Mouse (Mus musculus): ENCODE results near the gene Tgfb3. TPM values are rescaled to one million over a fixed set of nuclear protein-coding genes. Genes with fewer than 3 reads are reported as not detected.

Gene Tgfb3
- polyA plus RNA-seq, 1 experiment from 2014 or later = 14.7 TPM

- H3K4me3 ChIP-seq (ENCODE audit: low read depth, low read length) = no peak overlapping the region
- WGBS = 79% methylated on average over 9 of the region's 9 CpGs
- H3K27ac ChIP-seq (ENCODE audit: low read depth, low read length) = no peak overlapping the region
- no peak overlapping the region for H3K4me2 ChIP-seq
- H3K9me3 ChIP-seq (ENCODE audit: control insufficient read depth, low read length) = no peaks in the 10 kb centered on the region
- H3K9ac ChIP-seq (ENCODE audit: low read depth, low read length) = no peak overlapping the region
- ATAC-seq (replicated peaks; ENCODE audit: low FRiP score) = no peak
- H3K27me3 ChIP-seq (replicated peaks; ENCODE audit: control insufficient read depth, insufficient read depth, low read length) = no peaks in the 10 kb centered on the region
- peaks cover 8% of the 10 kb centered on the region for H3K4me1 ChIP-seq (replicated peaks; ENCODE audit: control insufficient read depth, insufficient read depth, low read length)
- no peaks in the 10 kb centered on the region for H3K36me3 ChIP-seq (ENCODE audit: control insufficient read depth, insufficient read depth, low read length)
- DNase-seq (ENCODE audit: low spot score) = no peak
These were observed 56.4 kb downstream of the Tgfb3 start for GRCm38 (mm10) chr12:86022282-86022984.

- no peak for ATAC-seq (replicated peaks; ENCODE audit: low FRiP score)
- WGBS = 81% methylated on average over 6 of the region's 6 CpGs
These were observed 57.3 kb downstream of the Tgfb3 start for GRCm38 (mm10) chr12:86021583-86021982.

GRCm38 (mm10) chr12:86017360-86017759 is 61.5 kb downstream of the Tgfb3 start:
- ATAC-seq (replicated peaks; ENCODE audit: low FRiP score) = no peak
- H3K9ac ChIP-seq (ENCODE audit: low read depth, low read length) = no peak overlapping the region
- H3K4me2 ChIP-seq = no peak overlapping the region
- peaks cover 2% of the 10 kb centered on the region; the same call in 1 of the 2 replicates for H3K4me1 ChIP-seq (replicated peaks; ENCODE audit: control insufficient read depth, insufficient read depth, low read length)
- WGBS = 72% methylated on average over 5 of the region's 5 CpGs
- H3K9me3 ChIP-seq (ENCODE audit: control insufficient read depth, low read length) = no peaks in the 10 kb centered on the region
- H3K36me3 ChIP-seq (ENCODE audit: control insufficient read depth, insufficient read depth, low read length) = peaks cover 2% of the 10 kb centered on the region; the same call in 1 of the 2 replicates
- H3K27me3 ChIP-seq (replicated peaks; ENCODE audit: control insufficient read depth, insufficient read depth, low read length) = no peaks in the 10 kb centered on the region
- DNase-seq (ENCODE audit: low spot score) = no peak
- H3K4me3 ChIP-seq (ENCODE audit: low read depth, low read length) = no peak overlapping the region
- H3K27ac ChIP-seq (ENCODE audit: low read depth, low read length) = no peak overlapping the region

More at GRCm38 (mm10) chr12:86021583-86021982, 57.3 kb downstream of the Tgfb3 start:
- Histone ChIP-seq H3K4me3 (ENCODE audit: low read depth, low read length) (no peak overlapping the region), H3K36me3 (ENCODE audit: control insufficient read depth, insufficient read depth, low read length) (peaks cover 2% of the 10 kb centered on the region; the same call in 1 of the 2 replicates), H3K27ac (ENCODE audit: low read depth, low read length) (no peak overlapping the region), H3K27me3 (replicated peaks; ENCODE audit: control insufficient read depth, insufficient read depth, low read length) (no peaks in the 10 kb centered on the region), H3K4me2 (no peak overlapping the region), H3K9ac (ENCODE audit: low read depth, low read length) (no peak overlapping the region), H3K4me1 (replicated peaks; ENCODE audit: control insufficient read depth, insufficient read depth, low read length) (peaks cover 8% of the 10 kb centered on the region), H3K9me3 (ENCODE audit: control insufficient read depth, low read length) (no peaks in the 10 kb centered on the region)
- no peak for DNase-seq (ENCODE audit: low spot score)

GRCm38 (mm10) chr12:86015114-86015513 is 63.7 kb downstream of the Tgfb3 start:
- H3K4me1 ChIP-seq (replicated peaks; ENCODE audit: control insufficient read depth, insufficient read depth, low read length) = no peaks in the 10 kb centered on the region
- peaks cover 2% of the 10 kb centered on the region; the same call in 1 of the 2 replicates for H3K36me3 ChIP-seq (ENCODE audit: control insufficient read depth, insufficient read depth, low read length)
- 70% methylated on average over 2 of the region's 2 CpGs for WGBS
- DNase-seq (ENCODE audit: low spot score) = no peak
- no peaks in the 10 kb centered on the region for H3K27me3 ChIP-seq (replicated peaks; ENCODE audit: control insufficient read depth, insufficient read depth, low read length)
- H3K9me3 ChIP-seq (ENCODE audit: control insufficient read depth, low read length) = no peaks in the 10 kb centered on the region
- H3K27ac ChIP-seq (ENCODE audit: low read depth, low read length) = no peak overlapping the region
- no peak overlapping the region for H3K9ac ChIP-seq (ENCODE audit: low read depth, low read length)
- no peak overlapping the region for H3K4me3 ChIP-seq (ENCODE audit: low read depth, low read length)
- H3K4me2 ChIP-seq = no peak overlapping the region
- ATAC-seq (replicated peaks; ENCODE audit: low FRiP score) = no peak

- no peaks in the 10 kb centered on the region for H3K27me3 ChIP-seq (replicated peaks; ENCODE audit: control insufficient read depth, insufficient read depth, low read length)
- 91% methylated on average over 3 of the region's 3 CpGs for WGBS
- no peak overlapping the region for H3K27ac ChIP-seq (ENCODE audit: low read depth, low read length)
- H3K4me3 ChIP-seq (ENCODE audit: low read depth, low read length) = no peak overlapping the region
- H3K4me1 ChIP-seq (replicated peaks; ENCODE audit: control insufficient read depth, insufficient read depth, low read length) = no peaks in the 10 kb centered on the region
- H3K9me3 ChIP-seq (ENCODE audit: control insufficient read depth, low read length) = no peaks in the 10 kb centered on the region
- no peak overlapping the region for H3K9ac ChIP-seq (ENCODE audit: low read depth, low read length)
- DNase-seq (ENCODE audit: low spot score) = no peak
- H3K36me3 ChIP-seq (ENCODE audit: control insufficient read depth, insufficient read depth, low read length) = peaks cover 2% of the 10 kb centered on the region; the same call in 1 of the 2 replicates
- no peak overlapping the region for H3K4me2 ChIP-seq
- ATAC-seq (replicated peaks; ENCODE audit: low FRiP score) = no peak
These were observed 64.2 kb downstream of the Tgfb3 start for GRCm38 (mm10) chr12:86014621-86015020.

- no peak overlapping the region for H3K4me2 ChIP-seq
- no peak overlapping the region for H3K9ac ChIP-seq (ENCODE audit: low read depth, low read length)
- DNase-seq (ENCODE audit: low spot score) = no peak
- H3K4me3 ChIP-seq (ENCODE audit: low read depth, low read length) = no peak overlapping the region
- H3K36me3 ChIP-seq (ENCODE audit: control insufficient read depth, insufficient read depth, low read length) = peaks cover 2% of the 10 kb centered on the region; the same call in 1 of the 2 replicates
- no peak overlapping the region for H3K27ac ChIP-seq (ENCODE audit: low read depth, low read length)
- no peaks in the 10 kb centered on the region for H3K4me1 ChIP-seq (replicated peaks; ENCODE audit: control insufficient read depth, insufficient read depth, low read length)
- H3K9me3 ChIP-seq (ENCODE audit: control insufficient read depth, low read length) = no peaks in the 10 kb centered on the region
- no peak for ATAC-seq (replicated peaks; ENCODE audit: low FRiP score)
- no peaks in the 10 kb centered on the region for H3K27me3 ChIP-seq (replicated peaks; ENCODE audit: control insufficient read depth, insufficient read depth, low read length)
- 83% methylated on average over 2 of the region's 2 CpGs for WGBS
These were observed 64.7 kb downstream of the Tgfb3 start for GRCm38 (mm10) chr12:86014174-86014573.

GRCm38 (mm10) chr12:86012195-86012594 is 66.6 kb downstream of the Tgfb3 start:
- ATAC-seq (replicated peaks; ENCODE audit: low FRiP score) (no peak), DNase-seq (ENCODE audit: low spot score) (no peak)
- H3K4me2 ChIP-seq = no peak overlapping the region
- no peak overlapping the region for H3K27ac ChIP-seq (ENCODE audit: low read depth, low read length)
- WGBS = 88% methylated on average over 2 of the region's 2 CpGs
- H3K27me3 ChIP-seq (replicated peaks; ENCODE audit: control insufficient read depth, insufficient read depth, low read length) = no peaks in the 10 kb centered on the region
- H3K9ac ChIP-seq (ENCODE audit: low read depth, low read length) = no peak overlapping the region
- H3K36me3 ChIP-seq (ENCODE audit: control insufficient read depth, insufficient read depth, low read length) = peaks cover 2% of the 10 kb centered on the region; the same call in 1 of the 2 replicates
- H3K4me1 ChIP-seq (replicated peaks; ENCODE audit: control insufficient read depth, insufficient read depth, low read length) = no peaks in the 10 kb centered on the region
- H3K4me3 ChIP-seq (ENCODE audit: low read depth, low read length) = no peak overlapping the region
- H3K9me3 ChIP-seq (ENCODE audit: control insufficient read depth, low read length) = no peaks in the 10 kb centered on the region

GRCm38 (mm10) chr12:86010656-86011055 is 68.2 kb downstream of the Tgfb3 start:
- ATAC-seq (replicated peaks; ENCODE audit: low FRiP score) (no peak), DNase-seq (ENCODE audit: low spot score) (no peak)
- H3K27ac ChIP-seq (ENCODE audit: low read depth, low read length) = no peak overlapping the region
- H3K27me3 ChIP-seq (replicated peaks; ENCODE audit: control insufficient read depth, insufficient read depth, low read length) = no peaks in the 10 kb centered on the region
- WGBS = 84% methylated on average over 5 of the region's 5 CpGs
- no peak overlapping the region for H3K9ac ChIP-seq (ENCODE audit: low read depth, low read length)
- H3K9me3 ChIP-seq (ENCODE audit: control insufficient read depth, low read length) = no peaks in the 10 kb centered on the region
- H3K4me3 ChIP-seq (ENCODE audit: low read depth, low read length) = no peak overlapping the region
- no peaks in the 10 kb centered on the region for H3K36me3 ChIP-seq (ENCODE audit: control insufficient read depth, insufficient read depth, low read length)
- no peak overlapping the region for H3K4me2 ChIP-seq
- no peaks in the 10 kb centered on the region for H3K4me1 ChIP-seq (replicated peaks; ENCODE audit: control insufficient read depth, insufficient read depth, low read length)

- Histone ChIP-seq H3K9me3 (ENCODE audit: control insufficient read depth, low read length) (no peaks in the 10 kb centered on the region), H3K27ac (ENCODE audit: low read depth, low read length) (no peak overlapping the region), H3K4me3 (ENCODE audit: low read depth, low read length) (no peak overlapping the region), H3K27me3 (replicated peaks; ENCODE audit: control insufficient read depth, insufficient read depth, low read length) (no peaks in the 10 kb centered on the region), H3K4me1 (replicated peaks; ENCODE audit: control insufficient read depth, insufficient read depth, low read length) (no peaks in the 10 kb centered on the region), H3K9ac (ENCODE audit: low read depth, low read length) (no peak overlapping the region), H3K4me2 (no peak overlapping the region), H3K36me3 (ENCODE audit: control insufficient read depth, insufficient read depth, low read length) (no peaks in the 10 kb centered on the region)
- DNase-seq (ENCODE audit: low spot score) (no peak), ATAC-seq (replicated peaks; ENCODE audit: low FRiP score) (no peak)
- 73% methylated on average over 3 of the region's 3 CpGs for WGBS
These were observed 71.5 kb downstream of the Tgfb3 start for GRCm38 (mm10) chr12:86007377-86007776.

Data from liver, embryonic 11.5 days (tissue).